ENCODE assay signal across 6 mouse cellular contexts in the genomic region with DNA sequence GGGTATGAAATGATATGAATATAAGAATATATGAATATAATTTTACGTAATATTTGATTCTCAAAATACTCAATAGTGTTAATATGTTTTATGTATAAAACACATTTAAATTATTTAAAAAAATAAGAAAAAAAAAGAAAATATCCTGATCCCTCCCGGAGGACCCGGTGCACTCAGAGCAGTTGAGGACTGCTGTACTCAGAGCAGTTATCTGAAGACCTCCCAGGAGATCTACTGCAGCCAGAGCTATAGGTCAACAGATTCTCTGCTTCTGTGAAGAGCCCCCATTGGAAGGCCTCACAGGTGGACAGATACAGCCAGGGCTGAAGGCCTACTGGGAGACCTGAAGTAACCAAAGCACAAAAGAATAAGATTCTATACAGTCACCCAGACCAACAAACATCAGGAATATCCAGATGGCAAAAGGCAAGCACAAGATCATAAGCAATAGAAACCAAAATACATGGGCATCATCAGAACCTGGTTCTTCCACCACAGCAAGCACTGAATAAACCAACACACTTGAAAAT.
DNase-seq lines count a peak whose midpoint lies in the region; ATAC-seq lines count a peak whose summit lies in the region.
"Not testable (repeated sequence)": the region's sequence is repeated elsewhere in the genome, so short reads cannot be mapped to it uniquely, and the experiment has no call there.

No protein-coding gene starts in this region.

- not testable (repeated sequence) for H3K4me1 ChIP-seq in embryonic facial prominence, embryonic 13.5 days; heart, embryonic 11.5 days (ENCODE audit: control insufficient read depth, insufficient read depth, low read length); hindbrain, embryonic 14.5 days (replicated peaks; ENCODE audit: control insufficient read depth, insufficient read depth, low read length); limb, embryonic 11.5 days (ENCODE audit: control insufficient read depth, insufficient read depth, low read length); midbrain, embryonic 12.5 days; neural tube, embryonic 11.5 days (ENCODE audit: control insufficient read depth, insufficient read depth, low read length)

- H3K9me3 ChIP-seq in embryonic facial prominence, embryonic 13.5 days; heart, embryonic 11.5 days (replicated peaks; ENCODE audit: control insufficient read depth, low read length); hindbrain, embryonic 14.5 days (ENCODE audit: control insufficient read depth, low read length); limb, embryonic 11.5 days (ENCODE audit: control insufficient read depth, low read length); midbrain, embryonic 12.5 days; neural tube, embryonic 11.5 days (ENCODE audit: control insufficient read depth, low read length): not testable (repeated sequence)

- 75% methylated on average over 3 of the region's 3 CpGs for WGBS in embryonic facial prominence, embryonic 13.5 days
- WGBS in heart, embryonic 11.5 days (ENCODE audit: insufficient replicate concordance), result 68% methylated on average over 3 of the region's 3 CpGs
- WGBS in hindbrain, embryonic 14.5 days, result 82% methylated on average over 3 of the region's 3 CpGs
- 82% methylated on average over 3 of the region's 3 CpGs for WGBS in limb, embryonic 11.5 days
- WGBS in midbrain, embryonic 12.5 days, result 76% methylated on average over 3 of the region's 3 CpGs
- WGBS in neural tube, embryonic 11.5 days, result 78% methylated on average over 3 of the region's 3 CpGs

- H3K36me3 ChIP-seq in embryonic facial prominence, embryonic 13.5 days; heart, embryonic 11.5 days (ENCODE audit: control insufficient read depth, insufficient read depth, low read length); hindbrain, embryonic 14.5 days (replicated peaks; ENCODE audit: control insufficient read depth, insufficient read depth); limb, embryonic 11.5 days (ENCODE audit: control insufficient read depth, insufficient read depth, low read length); midbrain, embryonic 12.5 days; neural tube, embryonic 11.5 days (ENCODE audit: control insufficient read depth, insufficient read depth, low read length): not testable (repeated sequence)

- not testable (repeated sequence) for DNase-seq in hindbrain, embryonic 14.5 days (ENCODE audit: low spot score); limb, embryonic 11.5 days (ENCODE audit: low spot score); neural tube, embryonic 11.5 days (ENCODE audit: low spot score)

- not testable (repeated sequence) for H3K9ac ChIP-seq in embryonic facial prominence, embryonic 13.5 days; heart, embryonic 11.5 days (ENCODE audit: low read depth, low read length); hindbrain, embryonic 14.5 days; limb, embryonic 11.5 days (ENCODE audit: low read length); midbrain, embryonic 12.5 days (replicated peaks); neural tube, embryonic 11.5 days (ENCODE audit: low read length)

- H3K27ac ChIP-seq in embryonic facial prominence, embryonic 13.5 days; heart, embryonic 11.5 days (ENCODE audit: low read depth, low read length); hindbrain, embryonic 14.5 days; limb, embryonic 11.5 days (replicated peaks; ENCODE audit: low read depth, low read length); midbrain, embryonic 12.5 days (replicated peaks); neural tube, embryonic 11.5 days (ENCODE audit: low read depth, low read length): not testable (repeated sequence)

- not testable (repeated sequence) for H3K27me3 ChIP-seq in embryonic facial prominence, embryonic 13.5 days; heart, embryonic 11.5 days (ENCODE audit: control insufficient read depth, insufficient read depth, low read length); hindbrain, embryonic 14.5 days (ENCODE audit: control insufficient read depth, insufficient read depth, low read length); limb, embryonic 11.5 days (ENCODE audit: control insufficient read depth, insufficient read depth, low read length); midbrain, embryonic 12.5 days; neural tube, embryonic 11.5 days (ENCODE audit: control insufficient read depth, insufficient read depth, low read length)

- H3K4me3 ChIP-seq in embryonic facial prominence, embryonic 13.5 days; heart, embryonic 11.5 days (ENCODE audit: low read depth, low read length); hindbrain, embryonic 14.5 days (replicated peaks; ENCODE audit: low read length); limb, embryonic 11.5 days (ENCODE audit: low read depth, low read length); midbrain, embryonic 12.5 days; neural tube, embryonic 11.5 days (ENCODE audit: low read depth, low read length): not testable (repeated sequence)

- peak; percentile 64; the same call in 1 of the 2 replicates for ATAC-seq in embryonic facial prominence, embryonic 13.5 days (ENCODE audit: insufficient number of reproducible peaks, insufficient read depth, low FRiP score, low TSS enrichment, low read depth)
- ATAC-seq in heart, embryonic 11.5 days (replicated peaks; ENCODE audit: insufficient number of reproducible peaks, low FRiP score, low TSS enrichment), result 0 out of 2 replicates have a peak, but pooled peaks have one; percentile 55
- ATAC-seq in hindbrain, embryonic 14.5 days (ENCODE audit: low FRiP score), result peak; percentile 65; the same call in 1 of the 2 replicates
- ATAC-seq in limb, embryonic 11.5 days (ENCODE audit: insufficient number of reproducible peaks, low FRiP score, low TSS enrichment, low read depth), result 0 out of 2 replicates have a peak, but pooled peaks have one; percentile 51
- ATAC-seq in midbrain, embryonic 12.5 days (ENCODE audit: low FRiP score, low read depth), result peak; percentile 56; the same call in 1 of the 2 replicates
- peak; percentile 71; the same call in 1 of the 2 replicates for ATAC-seq in neural tube, embryonic 11.5 days (ENCODE audit: insufficient read depth, low FRiP score, low TSS enrichment)

- not testable (repeated sequence) for H3K4me2 ChIP-seq in embryonic facial prominence, embryonic 13.5 days; heart, embryonic 11.5 days; hindbrain, embryonic 14.5 days (replicated peaks); limb, embryonic 11.5 days (ENCODE audit: low read depth, severe bottlenecking); midbrain, embryonic 12.5 days (replicated peaks); neural tube, embryonic 11.5 days (ENCODE audit: low read depth)
